Mouse (Mus musculus) urinary bladder, postnatal 0 days (tissue): ENCODE measurements around the gene Fam205a4. TPM values are rescaled to one million over a fixed set of nuclear protein-coding genes. Genes with fewer than 3 reads are reported as not detected.

Experiments
- polyA plus RNA-seq: library from polyadenylated mRNA; unstranded; fragments of >200 nt; fragmentation: Nextera tagmentation; extraction: Ambion mirVana; gene quantifications from 2 replicates; pipeline ENCODE4 v1.2.1, GENCODE M21; 2015

Fam205a4 gene
- polyA plus RNA-seq: 0.06 TPM in 1 of 2 replicates, not detected in the other

GRCm38 (mm10) chr4:41965758-41966157 lies at the start of gene Fam205a4:
Gene Fam205a4 (plus strand): TSS chr4:41966058.

DNA sequence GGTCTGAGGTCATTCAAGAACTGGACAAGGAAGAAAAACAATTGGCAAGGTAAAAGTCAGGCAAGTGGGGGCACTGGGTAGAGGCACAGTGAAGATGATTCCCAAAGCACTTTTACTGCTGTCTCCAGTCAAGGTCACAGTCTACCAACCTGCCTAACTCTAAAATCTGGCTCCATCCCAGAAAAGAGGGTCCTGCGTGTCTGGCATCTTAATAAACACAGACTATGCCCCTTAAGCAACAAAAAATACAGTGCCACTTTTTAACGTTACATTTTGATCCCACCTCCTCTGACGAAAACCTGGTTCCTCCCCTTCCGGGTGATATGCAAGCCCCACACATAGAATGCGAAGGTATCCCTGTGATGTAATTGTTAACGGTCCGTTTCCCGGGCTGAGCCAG lies 24.6 kb upstream of the Fam205a4 start, which contains the start of gene Gm20878:
TSS of gene Gm20878 (plus strand) at position 301 of the 400 bp plus-strand sequence.

Other genes starting within 250 kb of the Fam205a4 start
- gene Dctn3, start 242.9 kb upstream of the Fam205a4 start, polyA plus RNA-seq: 98.6 and 120 TPM in 2 replicates
- gene Arid3c, start 234.9 kb upstream of the Fam205a4 start, polyA plus RNA-seq: not detected in 2 replicates
- gene Galt, start 210.8 kb upstream of the Fam205a4 start, polyA plus RNA-seq: 22.1 and 24.1 TPM in 2 replicates
- gene Sigmar1, start 209.9 kb upstream of the Fam205a4 start, polyA plus RNA-seq: 71.4 and 78.8 TPM in 2 replicates
- 18.4 and 23.2 TPM in 2 replicates for gene Ccl27a, start 191.8 kb upstream of the Fam205a4 start, polyA plus RNA-seq
- gene Gm21541, start 62.4 kb upstream of the Fam205a4 start, polyA plus RNA-seq: not detected in 2 replicates
- gene Gm20878, start 24.5 kb upstream of the Fam205a4 start, polyA plus RNA-seq: 0.45 and 1.3 TPM in 2 replicates
- not detected in 2 replicates for gene Gm21093, start 68.7 kb downstream of the Fam205a4 start, polyA plus RNA-seq
- gene Gm3893, start 125.1 kb downstream of the Fam205a4 start, polyA plus RNA-seq: not detected in 2 replicates
- 1.4 TPM in 1 of 2 replicates, not detected in the other for gene Gm13304, start 148.8 kb downstream of the Fam205a4 start, polyA plus RNA-seq
- gene Gm13306, start 187.4 kb downstream of the Fam205a4 start, polyA plus RNA-seq: not detected in 2 replicates
- not detected in 2 replicates for gene Gm13305, start 202.5 kb downstream of the Fam205a4 start, polyA plus RNA-seq